Mouse (Mus musculus) embryonic facial prominence, embryonic 11.5 days (tissue): ENCODE data around the gene Bace1. TPM values are rescaled to one million over a fixed set of nuclear protein-coding genes. Genes with fewer than 3 reads are reported as not detected.

Source experiments
- ATAC-seq: fragments of 200-750 bp; cut with Nextera tagmentation; replicated peaks from 2 replicates; pipeline ENCODE4 v1.8.0; 2017; ENCODE audit warnings: low read depth; ENCODE audit not compliant: insufficient number of reproducible peaks, low FRiP score, low TSS enrichment
- DNase-seq: peaks from one replicate; pipeline ENCODE4 v3.0.0-alpha.2; 2015; ENCODE audit warnings: low spot score
- H3K27ac ChIP-seq: fragments of 300-500 bp; sonication (generic); replicated peaks from 2 replicates; pipeline ENCODE4 v1.5.1; 2014; ENCODE audit warnings: mild to moderate bottlenecking, low read depth, low read length, control low read depth
- H3K27me3 ChIP-seq: fragments of 300-500 bp; sonication (generic); 2 replicates; pipeline ENCODE4 v1.6.1; 2014; ENCODE audit warnings: mild to moderate bottlenecking, low read length, moderate library complexity, mixed read lengths; ENCODE audit not compliant: control insufficient read depth, insufficient read depth
- H3K36me3 ChIP-seq: fragments of 300-500 bp; sonication (generic); replicated peaks from 2 replicates; pipeline ENCODE4 v1.6.1; 2014; ENCODE audit warnings: low read depth, mild to moderate bottlenecking, low read length, moderate library complexity, mixed read lengths; ENCODE audit not compliant: control insufficient read depth, insufficient read depth
- H3K4me1 ChIP-seq: fragments of 300-500 bp; sonication (generic); 2 replicates; pipeline ENCODE4 v1.6.1; 2014; ENCODE audit warnings: low read length, mixed read lengths; ENCODE audit not compliant: control insufficient read depth, insufficient read depth
- H3K4me2 ChIP-seq: fragments of 300-500 bp; sonication (generic); 2 replicates; pipeline ENCODE4 v1.6.1; 2014; ENCODE audit warnings: low read depth, mild to moderate bottlenecking, control low read depth, low read length, moderate library complexity
- H3K4me3 ChIP-seq: fragments of 300-500 bp; sonication (generic); 2 replicates; pipeline ENCODE4 v1.5.1; 2014; ENCODE audit warnings: low read depth, low read length, control low read depth
- H3K9ac ChIP-seq: fragments of 300-500 bp; sonication (generic); replicated peaks from 2 replicates; pipeline ENCODE4 v1.6.1; 2014; ENCODE audit warnings: mild to moderate bottlenecking, control low read depth, low read length
- H3K9me3 ChIP-seq: fragments of 300-500 bp; sonication (generic); replicated peaks from 2 replicates; pipeline ENCODE4 v1.6.1; 2016; ENCODE audit warnings: mild to moderate bottlenecking, low read length, inconsistent platforms, mixed read lengths; ENCODE audit not compliant: control insufficient read depth
- WGBS: fragments of 180-500 bp; shearing (Covaris S2); extraction: QIAGEN DNeasy Blood & Tissue Kit; methylation state at CpG from one replicate; pipeline ENCODE4 v1.1.7; 2014; 5-methylcytosine and 5-hydroxymethylcytosine counted together
- polyA plus RNA-seq: library from polyadenylated mRNA; unstranded; fragments of >200 nt; fragmentation: Nextera tagmentation; extraction: Ambion mirVana; gene quantifications from 2 replicates; pipeline ENCODE4 v1.2.1, GENCODE M21; 2014

Bace1 gene
- polyA plus RNA-seq, 1 experiment from 2014 or later: 17.8 TPM

- Histone ChIP-seq H3K4me1 (no peaks in the 10 kb centered on the region), H3K4me2 (no peak overlapping the region), H3K27me3 (no peaks in the 10 kb centered on the region), H3K9me3 (no peaks in the 10 kb centered on the region), H3K9ac (no peak overlapping the region), H3K27ac (no peak overlapping the region), H3K4me3 (no peak overlapping the region), H3K36me3 (peaks cover 30% of the 10 kb centered on the region)
- 88% methylated on average over 7 of the region's 7 CpGs for WGBS
- DNase-seq (no peak), ATAC-seq (no peak)
Measured at GRCm38 (mm10) chr9:45861813-45862212, 23.4 kb downstream of the Bace1 start.

- Histone ChIP-seq H3K27me3 (no peaks in the 10 kb centered on the region), H3K9ac (no peak overlapping the region), H3K4me1 (no peaks in the 10 kb centered on the region), H3K9me3 (no peaks in the 10 kb centered on the region), H3K4me2 (no peak overlapping the region), H3K36me3 (peaks cover 12% of the 10 kb centered on the region), H3K27ac (no peak overlapping the region), H3K4me3 (no peak overlapping the region)
- WGBS: 93% methylated on average over 3 of the region's 3 CpGs
- no peak for ATAC-seq
- DNase-seq: no peak
Measured at GRCm38 (mm10) chr9:45869181-45869580, 30.8 kb downstream of the Bace1 start.

DNA sequence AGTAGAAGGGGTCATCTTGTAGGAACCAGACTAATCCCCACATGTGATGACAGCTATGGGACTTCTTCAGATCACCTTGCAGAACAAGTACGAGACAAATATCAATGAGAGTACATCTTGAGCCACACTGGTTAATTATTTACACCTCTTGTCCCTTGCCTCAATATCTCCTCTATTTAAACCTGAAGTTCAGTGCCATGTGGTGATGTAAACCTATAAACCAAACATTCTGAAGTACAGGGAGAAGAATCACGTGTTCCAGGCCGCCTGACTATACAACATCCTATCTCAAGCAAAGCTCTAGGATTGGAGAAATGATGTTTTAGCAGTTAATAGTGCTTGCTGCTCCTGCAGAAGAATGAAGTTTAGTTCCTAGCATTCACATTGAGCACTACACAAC, 31.9 kb downstream of the Bace1 start:
- Histone ChIP-seq H3K36me3 (peaks cover 10% of the 10 kb centered on the region; the same call in 1 of the 2 replicates), H3K4me3 (no peak overlapping the region), H3K9me3 (no peaks in the 10 kb centered on the region), H3K27me3 (no peaks in the 10 kb centered on the region), H3K9ac (no peak overlapping the region), H3K4me1 (no peaks in the 10 kb centered on the region), H3K4me2 (no peak overlapping the region), H3K27ac (no peak overlapping the region)
- no peak for ATAC-seq
- WGBS: 96% methylated on average over 3 of the region's 3 CpGs
- no peak for DNase-seq

DNA sequence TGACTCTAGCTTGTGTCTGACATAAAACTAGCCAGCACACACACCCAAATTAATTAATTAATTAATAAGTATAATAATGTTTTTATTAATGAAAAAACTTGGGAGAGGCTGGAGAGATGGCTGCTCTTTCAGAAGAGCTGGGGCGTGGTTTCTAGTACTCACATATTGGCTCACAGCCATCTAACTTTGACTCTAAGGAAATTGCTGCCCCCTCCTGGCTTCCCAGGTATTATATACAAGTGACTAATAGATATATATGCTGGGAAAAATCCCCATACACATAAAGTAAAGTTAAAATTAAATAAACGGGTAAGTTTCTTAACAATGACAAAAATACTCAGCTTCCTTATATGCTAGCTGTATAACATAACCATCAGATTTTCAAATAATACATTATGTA, 39.5 kb downstream of the Bace1 start:
- Histone ChIP-seq H3K36me3 (peaks cover 2% of the 10 kb centered on the region), H3K9ac (no peak overlapping the region), H3K4me2 (no peak overlapping the region), H3K4me1 (no peaks in the 10 kb centered on the region), H3K4me3 (no peak overlapping the region), H3K27ac (no peak overlapping the region), H3K27me3 (no peaks in the 10 kb centered on the region), H3K9me3 (no peaks in the 10 kb centered on the region)
- no peak for ATAC-seq
- DNase-seq: peak; percentile 41
- WGBS: 86% methylated on average over 2 of the region's 2 CpGs

- Histone ChIP-seq H3K4me3 (no peak overlapping the region), H3K4me1 (no peaks in the 10 kb centered on the region), H3K27me3 (no peaks in the 10 kb centered on the region), H3K9me3 (no peaks in the 10 kb centered on the region), H3K9ac (no peak overlapping the region), H3K36me3 (peaks cover 5% of the 10 kb centered on the region), H3K4me2 (no peak overlapping the region), H3K27ac (no peak overlapping the region)
- DNase-seq (no peak), ATAC-seq (no peak)
Measured at GRCm38 (mm10) chr9:45893681-45894080, 55.3 kb downstream of the Bace1 start.

DNA sequence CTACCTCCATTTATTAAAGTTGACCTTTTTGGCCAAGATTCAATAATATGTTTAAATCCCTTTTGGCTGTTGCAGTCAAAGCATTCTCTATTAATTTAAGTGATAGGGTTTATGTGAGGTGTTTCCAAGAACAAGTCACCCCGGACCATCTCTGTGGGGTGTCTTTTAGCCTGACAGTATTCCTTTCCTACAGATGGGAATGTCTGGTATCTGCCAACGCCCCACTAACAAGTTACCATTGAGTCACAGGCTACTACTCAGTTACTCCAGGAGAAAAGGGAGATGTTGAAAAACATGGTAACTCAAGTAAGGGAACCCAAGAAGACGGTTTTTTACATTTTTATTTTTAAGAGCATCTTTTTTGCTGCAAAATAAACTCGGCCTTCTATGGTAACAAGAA, 66.8 kb downstream of the Bace1 start:
- no peak overlapping the region for H3K27ac ChIP-seq

GRCm38 (mm10) chr9:45905811-45906237, 67.4 kb downstream of the Bace1 start:
- Histone ChIP-seq H3K36me3 (peaks cover 4% of the 10 kb centered on the region), H3K9me3 (no peaks in the 10 kb centered on the region), H3K4me3 (peak overlapping the region; percentile 96), H3K4me2 (peak overlapping the region; percentile 75), H3K27ac (peak overlapping the region; percentile 86), H3K4me1 (no peaks in the 10 kb centered on the region; the same call in 1 of the 2 replicates), H3K27me3 (no peaks in the 10 kb centered on the region), H3K9ac (peak overlapping the region; percentile 92)
- ATAC-seq (peak; percentile 54), DNase-seq (peak; percentile 41)
- under 1% methylated on average over 19 of the region's 27 CpGs for WGBS

More for the DNA sequence above, 66.8 kb downstream of the Bace1 start:
- H3K36me3 ChIP-seq: peaks cover 4% of the 10 kb centered on the region
- H3K27me3 ChIP-seq: no peaks in the 10 kb centered on the region
- H3K9ac ChIP-seq: no peak overlapping the region
- no peak for ATAC-seq
- peak overlapping the region; percentile 96 for H3K4me3 ChIP-seq
- WGBS: 57% methylated on average over 4 of the region's 4 CpGs
- peak; percentile 0 for DNase-seq
- H3K9me3 ChIP-seq: no peaks in the 10 kb centered on the region
- H3K4me2 ChIP-seq: peak overlapping the region; percentile 75; the same call in 1 of the 2 replicates
- H3K4me1 ChIP-seq: no peaks in the 10 kb centered on the region; the same call in 1 of the 2 replicates

GRCm38 (mm10) chr9:45906355-45907077, 68.1 kb downstream of the Bace1 start, which contains the start of the genes Pcsk7 and Rnf214:
Pcsk7 (plus strand) TSS chr9:45906497.
Rnf214 (minus strand) TSS chr9:45906911.
- H3K4me2 ChIP-seq: peak within 1 kb of the TSS; percentile 75
- WGBS: under 1% methylated on average over 76 of the region's 80 CpGs
- H3K27ac ChIP-seq: peak within 1 kb of the TSS; percentile 86
- DNase-seq (peak; percentile 92), ATAC-seq (peak; percentile 88)
- peak within 1 kb of the TSS; percentile 96 for H3K4me3 ChIP-seq
- no peaks in the 10 kb centered on the region for H3K27me3 ChIP-seq
- no peaks in the 10 kb centered on the region for H3K9me3 ChIP-seq
- peaks cover 4% of the 10 kb centered on the region for H3K36me3 ChIP-seq
- H3K4me1 ChIP-seq: no peaks in the 10 kb centered on the region; the same call in 1 of the 2 replicates
- peak within 1 kb of the TSS; percentile 92 for H3K9ac ChIP-seq
